Mouse (Mus musculus) midbrain, embryonic 14.5 days (tissue): ENCODE data around the gene Cggbp1. TPM values are rescaled to one million over a fixed set of nuclear protein-coding genes. Genes with fewer than 3 reads are reported as not detected.
A peak's percentile ranks its signal among the peaks of the same experiment; 100 is the strongest.

Experiments used
- ATAC-seq: fragments of 200-750 bp; cut with Nextera tagmentation; 2 replicates; pipeline ENCODE4 v1.8.0; 2017; ENCODE audit warnings: moderate number of reproducible peaks, moderate library complexity; ENCODE audit not compliant: low FRiP score, low TSS enrichment
- DNase-seq: peaks from one replicate; pipeline ENCODE4 v3.0.0-alpha.2; 2015
- H3K27ac ChIP-seq: fragments of 300-500 bp; sonication (generic); replicated peaks from 2 replicates; pipeline ENCODE4 v1.5.1; 2014; ENCODE audit warnings: mild to moderate bottlenecking, low read depth, low read length, moderate library complexity
- H3K27me3 ChIP-seq: fragments of 300-500 bp; sonication (generic); 2 replicates; pipeline ENCODE4 v1.6.1; 2014; ENCODE audit warnings: low read length, control low read depth, mixed read lengths; ENCODE audit not compliant: control insufficient read depth, insufficient read depth
- H3K36me3 ChIP-seq: fragments of 300-500 bp; sonication (generic); 2 replicates; pipeline ENCODE4 v1.6.1; 2014; ENCODE audit warnings: low read length, control low read depth; ENCODE audit not compliant: control insufficient read depth, insufficient read depth
- H3K4me1 ChIP-seq: fragments of 300-500 bp; sonication (generic); 2 replicates; pipeline ENCODE4 v1.6.1; 2014; ENCODE audit warnings: mild to moderate bottlenecking, antibody characterized with exemption, low read length, control low read depth; ENCODE audit not compliant: control insufficient read depth, insufficient read depth
- H3K4me2 ChIP-seq: fragments of 300-500 bp; sonication (generic); 2 replicates; pipeline ENCODE4 v1.6.1; 2014; ENCODE audit warnings: mild to moderate bottlenecking, low read length, moderate library complexity
- H3K4me3 ChIP-seq: fragments of 300-500 bp; sonication (generic); replicated peaks from 2 replicates; pipeline ENCODE4 v1.5.1; 2014; ENCODE audit warnings: low read depth, low read length
- H3K9ac ChIP-seq: fragments of 300-500 bp; sonication (generic); replicated peaks from 2 replicates; pipeline ENCODE4 v1.6.1; 2014; ENCODE audit warnings: mild to moderate bottlenecking, low read length, moderate library complexity
- H3K9me3 ChIP-seq: fragments of 300-500 bp; sonication (generic); 2 replicates; pipeline ENCODE4 v1.6.1; 2016; ENCODE audit warnings: low read length, control low read depth, mixed read lengths; ENCODE audit not compliant: control insufficient read depth
- WGBS: fragments of 180-500 bp; shearing (Covaris S2); extraction: QIAGEN DNeasy Blood & Tissue Kit; methylation state at CpG from one replicate; pipeline ENCODE4 v1.1.7; 2014; 5-methylcytosine and 5-hydroxymethylcytosine counted together
- polyA plus RNA-seq: library from polyadenylated mRNA; unstranded; fragments of >200 nt; fragmentation: Nextera tagmentation; extraction: Ambion mirVana; gene quantifications from 2 replicates; pipeline ENCODE4 v1.2.1, GENCODE M21; 2014

Cggbp1 gene
- 80.6 and 106 TPM in 2 replicates for polyA plus RNA-seq

DNA sequence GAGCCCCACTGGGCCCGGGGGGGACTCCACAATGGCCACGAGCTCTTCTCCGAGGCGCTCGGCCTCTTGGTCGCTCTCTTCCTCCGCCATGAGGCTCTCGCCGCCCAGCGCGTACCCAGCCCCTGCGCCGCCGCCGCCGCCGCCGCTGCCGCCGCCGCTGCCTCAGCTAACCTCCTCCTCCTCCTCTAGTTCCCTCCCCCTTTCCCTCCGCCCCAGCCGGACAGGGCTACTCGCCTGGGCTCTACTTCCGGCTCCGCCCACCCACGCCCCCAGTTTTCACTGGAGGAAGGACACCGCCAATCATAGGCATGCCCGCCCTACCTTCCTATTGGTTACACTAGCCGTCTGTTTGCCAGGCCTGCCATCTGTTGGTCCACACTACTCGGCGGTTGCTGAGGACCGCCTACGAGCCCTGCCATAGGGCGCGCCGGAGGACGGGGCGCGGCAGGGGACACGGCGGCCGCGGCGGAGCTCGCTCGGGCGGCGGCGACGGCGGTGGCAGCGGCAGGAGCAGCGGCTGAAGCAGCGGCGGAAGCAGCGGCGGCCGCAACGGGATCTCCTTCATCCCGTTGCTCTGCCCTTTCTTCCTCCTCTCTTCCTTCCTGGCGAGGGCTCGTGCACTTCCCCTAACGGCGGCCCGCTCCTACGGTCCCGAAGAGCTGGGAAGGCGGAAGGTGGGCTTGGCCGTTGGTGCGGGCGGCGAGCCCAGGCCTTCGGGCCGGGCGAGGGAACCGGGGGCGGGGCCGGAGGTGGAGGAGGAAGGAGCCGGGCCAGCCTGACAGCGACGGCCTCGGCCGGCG, at the start of gene Cggbp1, which contains the start of gene Zfp654:
TSS of gene Cggbp1 (plus strand) at position 434 of the 800 bp plus-strand sequence.
TSS of gene Zfp654 (minus strand) at position 90 of the 800 bp plus-strand sequence.
- Histone ChIP-seq H3K9ac (peak within 1 kb of the TSS; percentile 91), H3K36me3 (peaks cover 17% of the 10 kb centered on the region), H3K4me3 (peak within 1 kb of the TSS; percentile 95), H3K4me1 (peaks cover 17% of the 10 kb centered on the region), H3K4me2 (peak within 1 kb of the TSS; percentile 71), H3K27ac (peak within 1 kb of the TSS; percentile 97), H3K9me3 (no peaks in the 10 kb centered on the region), H3K27me3 (no peaks in the 10 kb centered on the region)
- DNase-seq: peak; percentile 99
- under 1% methylated on average over 85 of the region's 85 CpGs for WGBS
- ATAC-seq: peak; percentile 99

DNA sequence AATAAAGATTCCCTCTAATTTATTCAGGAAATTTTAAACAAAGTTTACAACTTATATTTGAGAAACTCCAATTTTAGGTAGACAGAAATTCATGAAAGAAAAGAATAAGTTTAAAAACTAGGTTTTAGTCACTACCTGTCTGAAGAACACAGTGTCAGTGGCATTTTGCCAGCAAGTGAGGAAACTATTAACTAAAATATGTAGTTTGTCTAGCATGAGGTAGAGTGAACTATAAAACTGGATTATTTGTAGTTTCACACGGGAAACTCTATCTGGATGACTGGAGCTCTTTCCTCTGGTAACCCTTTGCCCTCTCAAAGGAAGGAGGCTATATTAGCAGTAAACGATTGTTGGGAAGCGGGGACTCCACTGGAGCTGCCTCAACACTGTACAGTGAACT, 48.8 kb upstream of the Cggbp1 start:
- H3K9ac ChIP-seq: no peak overlapping the region
- H3K9me3 ChIP-seq: no peaks in the 10 kb centered on the region
- no peaks in the 10 kb centered on the region for H3K27me3 ChIP-seq
- no peak for ATAC-seq
- peaks cover 4% of the 10 kb centered on the region; the same call in 1 of the 2 replicates for H3K36me3 ChIP-seq
- DNase-seq: no peak
- H3K4me3 ChIP-seq: no peak overlapping the region
- no peaks in the 10 kb centered on the region for H3K4me1 ChIP-seq
- WGBS: 97% methylated on average over 3 of the region's 3 CpGs
- H3K4me2 ChIP-seq: no peak overlapping the region
- no peak overlapping the region for H3K27ac ChIP-seq

DNA sequence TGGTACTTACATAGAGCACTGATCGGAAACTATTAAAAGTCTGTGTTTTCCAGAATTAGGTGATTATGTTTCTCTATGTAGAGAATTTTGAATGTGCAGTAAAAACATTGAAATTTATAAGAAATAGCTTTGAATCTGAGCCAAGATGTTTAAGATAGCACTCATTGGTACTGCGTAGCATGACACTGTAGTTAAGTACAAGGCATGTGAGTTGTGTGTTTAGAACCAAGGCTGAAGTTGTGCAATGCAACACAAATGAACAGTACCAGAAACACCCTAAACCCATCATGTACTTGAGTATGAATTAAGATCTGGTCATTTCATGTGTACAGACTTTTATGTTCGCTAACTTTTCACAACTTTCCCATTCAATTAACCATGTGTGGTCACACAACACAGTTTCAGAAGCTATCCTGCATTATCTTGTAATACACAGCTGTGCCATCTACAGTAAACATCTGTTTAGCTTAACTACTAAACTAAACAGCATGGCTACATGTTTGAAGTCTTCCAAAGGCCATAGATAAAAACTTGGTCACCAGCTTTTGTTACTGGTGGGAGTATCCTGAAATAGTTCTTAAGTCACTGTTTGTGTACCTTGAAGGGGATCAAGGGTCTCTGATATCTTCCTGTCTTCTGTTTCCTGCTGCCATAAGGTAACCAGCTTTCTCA, 34.6 kb upstream of the Cggbp1 start:
- Histone ChIP-seq H3K9me3 (no peaks in the 10 kb centered on the region), H3K4me2 (no peak overlapping the region), H3K9ac (no peak overlapping the region), H3K27ac (no peak overlapping the region), H3K4me1 (no peaks in the 10 kb centered on the region), H3K27me3 (no peaks in the 10 kb centered on the region), H3K4me3 (no peak overlapping the region), H3K36me3 (peaks cover 6% of the 10 kb centered on the region)
- WGBS: 98% methylated on average over 3 of the region's 3 CpGs
- ATAC-seq (no peak), DNase-seq (no peak)

DNA sequence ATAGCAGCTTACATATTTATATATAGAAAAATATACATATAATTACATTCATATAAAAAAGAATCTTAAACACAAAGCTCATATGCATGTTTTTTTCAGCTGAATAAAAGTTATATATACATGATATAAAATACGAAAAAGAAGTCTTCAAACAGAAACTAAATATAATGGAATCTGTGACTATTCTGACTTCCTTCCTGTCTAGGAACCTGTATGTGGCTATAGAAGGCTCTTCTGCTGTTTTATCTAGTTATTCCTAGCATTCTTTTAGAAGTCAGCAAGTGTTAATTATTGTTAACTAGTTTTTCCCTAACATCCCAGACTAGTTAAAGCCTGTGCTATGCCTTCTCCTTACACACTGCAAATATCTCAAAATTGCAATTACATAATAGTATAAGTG, 27.9 kb upstream of the Cggbp1 start:
- Histone ChIP-seq H3K4me3 (no peak overlapping the region), H3K9me3 (no peaks in the 10 kb centered on the region), H3K9ac (no peak overlapping the region), H3K4me2 (no peak overlapping the region), H3K27ac (no peak overlapping the region), H3K27me3 (no peaks in the 10 kb centered on the region), H3K4me1 (no peaks in the 10 kb centered on the region), H3K36me3 (no peaks in the 10 kb centered on the region)
- DNase-seq (no peak), ATAC-seq (no peak)
- WGBS: 94% methylated on average over 1 of the region's 1 CpGs

DNA sequence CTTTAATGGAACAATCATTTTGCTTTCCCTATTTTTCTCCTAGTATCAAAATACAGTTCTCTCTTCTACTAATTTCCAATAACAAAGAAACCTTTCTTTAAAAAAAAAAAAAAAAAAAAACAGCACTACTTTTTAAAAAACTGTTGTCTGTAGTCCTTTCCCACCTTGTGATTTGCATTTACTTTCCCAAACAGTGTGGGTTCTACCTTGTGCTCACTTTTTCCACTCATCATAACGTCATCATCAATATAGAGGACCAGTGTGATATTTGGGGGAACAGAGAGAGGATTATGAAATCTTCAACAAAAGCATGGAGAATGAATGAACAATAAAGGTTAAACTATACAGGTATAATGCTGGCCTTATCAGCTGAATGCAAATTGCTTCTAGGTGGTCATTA, 27.3 kb upstream of the Cggbp1 start:
- 88% methylated on average over 1 of the region's 1 CpGs for WGBS

DNA sequence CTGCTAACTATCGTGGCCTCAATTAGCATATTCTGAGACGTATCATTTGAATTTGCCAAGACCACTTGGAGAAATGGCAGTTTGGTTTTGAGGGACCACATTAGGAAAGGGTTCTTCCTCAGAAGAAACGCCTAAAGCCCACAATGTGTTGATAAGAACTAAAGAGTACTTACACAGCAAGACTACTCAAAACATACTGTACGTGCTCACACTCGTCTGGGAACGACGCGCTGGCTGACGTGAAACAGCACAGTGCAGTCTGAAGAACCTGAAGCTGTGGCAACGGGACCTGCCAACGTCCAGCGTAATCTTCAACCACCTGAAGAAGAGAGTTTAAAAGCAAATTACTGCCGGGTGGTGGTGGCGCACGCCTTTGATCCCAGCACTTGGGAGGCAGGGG, 21.5 kb upstream of the Cggbp1 start:
- Histone ChIP-seq H3K36me3 (peaks cover 6% of the 10 kb centered on the region; the same call in 1 of the 2 replicates), H3K4me2 (no peak overlapping the region), H3K4me1 (no peaks in the 10 kb centered on the region), H3K9ac (no peak overlapping the region), H3K27me3 (no peaks in the 10 kb centered on the region), H3K27ac (no peak overlapping the region), H3K4me3 (no peak overlapping the region), H3K9me3 (no peaks in the 10 kb centered on the region)
- DNase-seq (no peak), ATAC-seq (no peak)
- WGBS: 96% methylated on average over 15 of the region's 15 CpGs

More for the DNA sequence above, 27.3 kb upstream of the Cggbp1 start:
- no peak overlapping the region for H3K27ac ChIP-seq
- no peak overlapping the region for H3K9ac ChIP-seq
- H3K4me2 ChIP-seq: no peak overlapping the region
- ATAC-seq: no peak
- DNase-seq: no peak
- H3K36me3 ChIP-seq: 0 out of 2 replicates have a peak, but pooled peaks cover 2% of the 10 kb centered on the region
- no peak overlapping the region for H3K4me3 ChIP-seq
- H3K4me1 ChIP-seq: no peaks in the 10 kb centered on the region
- no peaks in the 10 kb centered on the region for H3K27me3 ChIP-seq
- H3K9me3 ChIP-seq: no peaks in the 10 kb centered on the region

DNA sequence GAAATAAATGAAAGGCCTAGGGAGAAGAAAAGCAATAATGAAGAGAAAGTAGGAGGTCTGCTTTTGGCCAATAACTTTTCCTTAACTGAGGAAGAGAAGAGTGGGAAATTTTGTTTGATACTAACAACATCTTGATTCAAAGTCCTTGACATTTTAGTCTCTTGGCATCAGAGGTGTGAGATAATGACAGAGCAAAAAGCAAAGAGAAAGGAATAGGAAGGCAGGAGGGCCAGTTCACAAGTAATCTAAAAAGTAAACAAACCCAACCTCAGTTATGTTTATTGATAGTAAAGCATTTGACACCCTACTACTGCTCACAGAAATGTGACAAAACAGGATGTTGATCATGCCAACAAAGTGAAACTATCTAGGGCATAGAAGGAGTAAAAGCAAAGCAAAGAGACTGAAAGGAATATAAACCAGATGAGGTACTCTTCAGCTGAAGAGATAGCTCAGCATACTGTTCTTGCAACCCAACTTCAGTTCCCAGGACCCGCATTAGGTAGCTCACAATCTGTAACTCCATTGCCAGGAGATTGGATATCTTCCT, 15.7 kb upstream of the Cggbp1 start:
- H3K9me3 ChIP-seq: no peaks in the 10 kb centered on the region
- no peak overlapping the region for H3K4me3 ChIP-seq
- H3K4me1 ChIP-seq: no peaks in the 10 kb centered on the region
- DNase-seq (no peak), ATAC-seq (no peak)
- no peaks in the 10 kb centered on the region for H3K27me3 ChIP-seq
- no peak overlapping the region for H3K4me2 ChIP-seq
- no peak overlapping the region for H3K27ac ChIP-seq
- H3K36me3 ChIP-seq: no peaks in the 10 kb centered on the region
- no peak overlapping the region for H3K9ac ChIP-seq
- 90% methylated on average over 1 of the region's 1 CpGs for WGBS

DNA sequence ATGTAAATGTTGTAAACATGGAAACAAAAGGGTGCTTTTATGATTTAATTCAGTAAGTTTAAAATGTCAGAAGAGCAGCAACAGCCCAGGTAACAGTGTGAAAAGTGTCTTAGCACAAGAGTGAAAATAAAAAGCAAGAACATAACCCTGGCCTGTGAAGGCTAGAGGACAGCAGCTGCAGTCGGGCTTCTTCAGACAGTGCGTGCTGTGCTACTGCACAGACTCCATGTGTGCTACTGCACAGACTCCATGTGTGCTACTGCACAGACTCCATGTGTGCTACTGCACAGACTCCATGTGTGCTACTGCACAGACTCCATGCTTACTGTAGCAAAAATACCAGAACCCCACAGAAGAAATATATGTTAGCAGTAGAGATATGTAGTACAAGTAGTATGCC, 15.1 kb upstream of the Cggbp1 start:
- no peak overlapping the region for H3K4me3 ChIP-seq
- H3K4me2 ChIP-seq: no peak overlapping the region
- no peaks in the 10 kb centered on the region for H3K9me3 ChIP-seq
- WGBS: 89% methylated on average over 2 of the region's 2 CpGs
- DNase-seq (no peak), ATAC-seq (no peak)
- no peak overlapping the region for H3K27ac ChIP-seq
- no peaks in the 10 kb centered on the region for H3K27me3 ChIP-seq
- no peaks in the 10 kb centered on the region for H3K4me1 ChIP-seq
- H3K36me3 ChIP-seq: no peaks in the 10 kb centered on the region
- no peak overlapping the region for H3K9ac ChIP-seq
